ENCODE assay signal across 8 mouse cellular contexts in genomic region chr6:47953191-47953726, GRCm38 (mm10). TPM values are rescaled to one million over a fixed set of nuclear protein-coding genes. Genes with fewer than 3 reads are reported as not detected.
DNase-seq lines count a peak whose midpoint lies in the region; ATAC-seq lines count a peak whose summit lies in the region.

Gene Zfp956, plus strand, starts transcription at chr6:47953390.

- no peaks in the 10 kb centered on the region for H3K4me1 ChIP-seq in heart, embryonic 14.5 days (ENCODE audit: control insufficient read depth in 2 of 2, insufficient read depth in 2 of 2, low read length in 2 of 2)
- peaks cover 24% of the 10 kb centered on the region for H3K4me1 ChIP-seq in liver, embryonic 13.5 days (replicated peaks)
- H3K4me1 ChIP-seq in stomach, embryonic 16.5 days (ENCODE audit: control insufficient read depth, insufficient read depth, low read length): peaks cover 8% of the 10 kb centered on the region; the same call in 1 of the 2 replicates

- peak within 1 kb of the TSS; percentile 57 to 86 for H3K4me3 ChIP-seq in heart, embryonic 14.5 days (ENCODE audit: control insufficient read depth in 1 of 2, insufficient read depth in 1 of 2, low read depth in 1 of 2, low read length in 2 of 2)
- peak within 1 kb of the TSS; percentile 69 for H3K4me3 ChIP-seq in liver, embryonic 13.5 days (replicated peaks)
- peak within 1 kb of the TSS; percentile 65 for H3K4me3 ChIP-seq in stomach, embryonic 16.5 days (replicated peaks; ENCODE audit: low read length)

- peak; percentile 100 for ATAC-seq in CD4-positive, CD25-positive, alpha-beta regulatory T cell, adult 4 months
- ATAC-seq in heart, embryonic 14.5 days (ENCODE audit: insufficient number of reproducible peaks, insufficient read depth, low FRiP score, low read depth): peak; percentile 96
- ATAC-seq in liver, embryonic 13.5 days (ENCODE audit: low read depth): peak; percentile 99
- ATAC-seq in stomach, embryonic 16.5 days (ENCODE audit: insufficient read depth, low FRiP score): peak; percentile 99

- under 1% methylated on average over 31 of the region's 31 CpGs for WGBS in heart, embryonic 14.5 days
- under 1% methylated on average over 31 of the region's 31 CpGs for WGBS in liver, embryonic 13.5 days (ENCODE audit: insufficient replicate concordance)
- WGBS in stomach, embryonic 16.5 days: under 1% methylated on average over 31 of the region's 31 CpGs

- no peaks in the 10 kb centered on the region for H3K9me3 ChIP-seq in heart, embryonic 14.5 days (ENCODE audit: control insufficient read depth, low read length)
- H3K9me3 ChIP-seq in liver, embryonic 13.5 days (replicated peaks): no peaks in the 10 kb centered on the region
- no peaks in the 10 kb centered on the region for H3K9me3 ChIP-seq in stomach, embryonic 16.5 days (replicated peaks; ENCODE audit: control insufficient read depth, low read length)

- peak within 1 kb of the TSS; percentile 72 for H3K9ac ChIP-seq in heart, embryonic 14.5 days (ENCODE audit: low read length)
- peak within 1 kb of the TSS; percentile 81 for H3K9ac ChIP-seq in liver, embryonic 13.5 days
- peak within 1 kb of the TSS; percentile 80 for H3K9ac ChIP-seq in stomach, embryonic 16.5 days (ENCODE audit: low read length)

- peak within 1 kb of the TSS; percentile 85 for H3K4me2 ChIP-seq in heart, embryonic 14.5 days (ENCODE audit: low read length)
- peak within 1 kb of the TSS; percentile 80 for H3K4me2 ChIP-seq in liver, embryonic 13.5 days
- H3K4me2 ChIP-seq in stomach, embryonic 16.5 days (ENCODE audit: low read depth, low read length): peak within 1 kb of the TSS; percentile 88

- peaks cover 15% of the 10 kb centered on the region for H3K27me3 ChIP-seq in heart, embryonic 14.5 days (ENCODE audit: control insufficient read depth, insufficient read depth, low read length)
- H3K27me3 ChIP-seq in liver, embryonic 13.5 days: no peaks in the 10 kb centered on the region
- no peaks in the 10 kb centered on the region for H3K27me3 ChIP-seq in stomach, embryonic 16.5 days (ENCODE audit: control insufficient read depth, insufficient read depth, low read length)

- H3K27ac ChIP-seq in heart, embryonic 14.5 days (replicated peaks in 1 of 2; ENCODE audit: control insufficient read depth in 1 of 2, insufficient read depth in 1 of 2, low read depth in 2 of 2, low read length in 2 of 2): no peak within 1 kb of the TSS
- H3K27ac ChIP-seq in liver, embryonic 13.5 days: peak within 1 kb of the TSS; percentile 82
- peak within 1 kb of the TSS; percentile 36; the same call in 1 of the 2 replicates for H3K27ac ChIP-seq in stomach, embryonic 16.5 days (ENCODE audit: low read length)

- no peaks in the 10 kb centered on the region for H3K36me3 ChIP-seq in heart, embryonic 14.5 days (ENCODE audit: control insufficient read depth, insufficient read depth, low read length)
- H3K36me3 ChIP-seq in liver, embryonic 13.5 days: peaks cover 28% of the 10 kb centered on the region
- H3K36me3 ChIP-seq in stomach, embryonic 16.5 days (ENCODE audit: control insufficient read depth, insufficient read depth, low read length): no peaks in the 10 kb centered on the region

- DNase-seq in c-Kit-negative CD71-positive TER-119-positive erythroid progenitor cells, embryonic 14.5 days (ENCODE audit: low read depth, low spot score): peak; percentile 89
- DNase-seq in fibroblast of lung, adult 2 months (ENCODE audit: low read depth): peak; percentile 82
- peak; percentile 95 for DNase-seq in kidney, postnatal 14 days
- peak; percentile 95 for DNase-seq in liver, embryonic 13.5 days
- DNase-seq in neural tube, embryonic 10.5 days (ENCODE audit: extremely low spot score, low spot score): peak; percentile 89

RNA-seq across cellular contexts. Expression of gene Zfp956, which starts in this region (rescaled TPM):
- polyA plus RNA-seq in CD4-positive, CD25-positive, alpha-beta regulatory T cell, adult 4 months (2017; shearing (Covaris generic)): 10 to 100 TPM; 21.0 to 30.1 TPM
- polyA plus RNA-seq in heart, embryonic 14.5 days (2014; fragmentation: Nextera tagmentation; extraction: Ambion mirVana): 2.1 and 3.0 TPM in 2 replicates
- polyA plus RNA-seq in liver, embryonic 13.5 days (2015; fragmentation: Nextera tagmentation; extraction: Ambion mirVana): 3.1 and 3.5 TPM in 2 replicates
- polyA plus RNA-seq in stomach, embryonic 16.5 days (2015; fragmentation: Nextera tagmentation; extraction: Ambion mirVana): 9.0 and 9.2 TPM in 2 replicates

Comparison
In these comparisons a context has a peak if more than half of its experiments do, and no peak if none do; other contexts are left out.
1. H3K27ac ChIP-seq: peak in liver, embryonic 13.5 days (single experiment) and stomach, embryonic 16.5 days (single experiment); none in heart, embryonic 14.5 days (0 of 2).
2. Peak in every context shown above with its lines, with median percentiles within 50 percentile points of each other: ATAC-seq, DNase-seq, H3K4me2 ChIP-seq, H3K4me3 ChIP-seq and H3K9ac ChIP-seq.